Mouse (Mus musculus) spleen, adult 2 months (tissue): ENCODE measurements around the gene Zbtb8os.

Source experiments
- CTCF ChIP-seq: fragments of 200-500 bp; IDR thresholded peaks from 2 replicates; pipeline ENCODE4 v1.5.1; 2011; ENCODE audit warnings: mild to moderate bottlenecking, inconsistent platforms; ENCODE audit not compliant: insufficient read depth, insufficient read length, insufficient replicate concordance; ENCODE audit errors: extremely low read depth
- POLR2A ChIP-seq: fragments of 200-500 bp; IDR thresholded peaks from 2 replicates; pipeline ENCODE4 v1.6.1; 2011; ENCODE audit warnings: low read depth, low read length, inconsistent platforms

- no peak for TF ChIP-seq POLR2A
- no peak for TF ChIP-seq CTCF
Observed at GRCm38 (mm10) chr4:129354236-129354635, 18.7 kb downstream of the Zbtb8os start.
